Mouse (Mus musculus): ENCODE data around the gene Jpt2.
A peak's percentile ranks its signal among the peaks of the same experiment; 100 is the strongest.
"Not testable (repeated sequence)": the region's sequence is repeated elsewhere in the genome, so short reads cannot be mapped to it uniquely, and the experiment has no call there.

Jpt2 gene

DNA sequence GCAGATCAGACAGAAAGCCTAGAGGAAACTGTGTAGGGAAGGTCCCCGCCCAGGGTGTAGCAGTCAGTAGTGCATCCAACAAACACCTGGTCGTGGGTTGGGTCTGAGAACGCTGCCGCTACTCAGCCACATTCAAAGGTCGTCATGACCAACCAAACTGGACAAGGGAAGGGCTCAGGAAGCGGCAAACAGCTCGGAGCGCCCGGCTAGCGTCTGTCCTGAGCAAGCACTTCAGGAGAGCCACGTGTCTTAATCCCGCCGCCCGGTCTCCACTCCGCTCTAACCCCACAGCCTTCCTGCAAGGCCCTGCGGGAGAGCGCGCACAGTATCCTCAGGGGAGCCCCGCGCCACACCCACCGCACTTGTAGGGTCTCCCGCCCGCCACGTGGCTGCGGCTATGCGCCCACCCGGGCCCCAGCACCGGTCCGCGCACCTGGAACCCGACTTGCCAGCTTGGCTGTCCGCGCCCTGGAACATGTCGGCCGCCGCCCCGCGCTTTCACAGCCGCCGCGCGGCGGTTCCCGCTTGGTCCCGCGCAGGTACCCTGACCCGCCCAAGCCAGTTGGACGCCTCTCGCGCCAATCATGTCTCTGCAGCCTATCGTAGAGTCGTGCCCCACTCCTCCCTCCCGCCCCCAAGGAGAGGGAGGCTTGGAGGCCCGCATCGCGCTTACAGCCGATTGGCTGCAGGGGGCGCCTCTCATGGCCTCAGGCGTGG, at the start of gene Jpt2:
TSS of gene Jpt2 (minus strand) at position 555 of the 717 bp plus-strand sequence.
- DNase-seq (ENCODE audit: low spot score): peak; percentile 99

DNA sequence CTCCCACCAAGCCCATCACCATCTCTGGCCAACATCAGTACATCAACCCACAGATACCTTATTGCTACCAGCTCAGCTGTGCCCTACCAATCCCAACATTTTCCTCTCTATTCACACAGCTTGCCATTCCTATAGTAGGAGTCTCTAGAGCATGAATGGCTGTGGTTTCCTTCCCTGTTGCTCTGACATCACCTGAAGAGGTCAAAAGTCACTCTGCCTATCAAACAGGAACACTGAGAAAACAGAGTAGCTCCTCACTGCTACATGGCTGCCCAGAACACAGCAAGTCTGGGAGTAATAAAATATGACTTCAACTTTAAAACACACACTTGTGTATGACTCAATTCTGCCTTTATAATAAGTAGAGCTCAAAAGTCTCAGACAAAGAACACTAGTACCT, 47.0 kb upstream of the Jpt2 start:
- DNase-seq (ENCODE audit: low spot score): no peak

DNA sequence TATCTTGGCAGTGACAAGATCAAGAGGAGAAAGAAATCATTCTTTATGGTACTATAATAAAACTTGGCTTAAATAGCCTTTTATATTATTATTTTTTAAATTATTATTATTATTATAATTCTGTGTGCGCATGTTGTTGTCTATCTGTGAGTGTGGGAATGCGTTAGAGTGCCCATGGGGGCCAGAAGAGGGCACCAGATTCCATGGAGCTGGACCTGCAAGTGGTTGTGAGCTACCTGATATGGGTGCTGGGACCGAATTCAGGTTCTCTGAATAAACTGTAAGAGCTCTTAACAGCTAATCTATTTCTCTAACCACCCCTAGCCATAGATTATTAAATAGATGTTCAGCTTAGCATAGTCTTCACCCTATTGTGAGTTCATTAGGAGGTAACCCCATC, 44.6 kb upstream of the Jpt2 start:
- no peak for DNase-seq (ENCODE audit: low spot score)

DNA sequence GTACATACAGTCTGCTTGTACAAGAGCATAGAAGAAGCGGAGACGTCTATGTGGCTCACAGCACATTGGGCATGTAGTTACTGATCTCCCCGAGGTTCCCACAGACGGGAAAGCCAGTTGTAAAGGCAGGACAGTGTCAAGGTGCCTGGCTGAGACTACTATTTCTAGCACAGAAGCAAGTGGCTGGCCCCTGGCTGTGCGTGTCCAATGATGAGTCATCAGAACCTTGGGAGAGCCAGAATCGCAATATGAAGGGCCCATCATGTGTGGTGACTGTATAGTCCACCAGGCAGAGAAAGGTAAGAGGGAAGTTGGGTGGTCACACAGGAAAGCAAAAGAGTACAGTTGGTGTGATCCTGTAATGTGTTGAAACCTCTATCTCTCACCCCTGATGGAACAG, 34.2 kb upstream of the Jpt2 start:
- DNase-seq (ENCODE audit: low spot score): no peak

DNA sequence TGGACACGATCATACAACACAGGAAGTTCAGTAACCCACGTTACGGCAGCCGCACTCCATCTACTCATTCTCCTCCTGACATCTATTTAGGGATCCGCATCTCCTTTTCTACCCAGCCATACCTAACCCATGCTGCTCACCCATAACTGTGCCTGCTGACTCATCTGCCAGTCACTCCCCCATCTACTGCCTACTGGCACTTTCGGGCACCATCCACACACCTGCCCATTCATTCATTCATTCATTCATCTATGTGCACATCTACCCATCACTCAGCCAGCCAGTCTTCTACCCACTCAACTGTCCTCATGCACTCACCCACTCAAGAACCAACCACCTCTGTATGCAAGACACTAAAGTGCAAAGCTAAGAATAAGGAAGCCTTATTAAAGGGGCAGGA, 26.7 kb upstream of the Jpt2 start:
- no peak for DNase-seq (ENCODE audit: low spot score)

DNA sequence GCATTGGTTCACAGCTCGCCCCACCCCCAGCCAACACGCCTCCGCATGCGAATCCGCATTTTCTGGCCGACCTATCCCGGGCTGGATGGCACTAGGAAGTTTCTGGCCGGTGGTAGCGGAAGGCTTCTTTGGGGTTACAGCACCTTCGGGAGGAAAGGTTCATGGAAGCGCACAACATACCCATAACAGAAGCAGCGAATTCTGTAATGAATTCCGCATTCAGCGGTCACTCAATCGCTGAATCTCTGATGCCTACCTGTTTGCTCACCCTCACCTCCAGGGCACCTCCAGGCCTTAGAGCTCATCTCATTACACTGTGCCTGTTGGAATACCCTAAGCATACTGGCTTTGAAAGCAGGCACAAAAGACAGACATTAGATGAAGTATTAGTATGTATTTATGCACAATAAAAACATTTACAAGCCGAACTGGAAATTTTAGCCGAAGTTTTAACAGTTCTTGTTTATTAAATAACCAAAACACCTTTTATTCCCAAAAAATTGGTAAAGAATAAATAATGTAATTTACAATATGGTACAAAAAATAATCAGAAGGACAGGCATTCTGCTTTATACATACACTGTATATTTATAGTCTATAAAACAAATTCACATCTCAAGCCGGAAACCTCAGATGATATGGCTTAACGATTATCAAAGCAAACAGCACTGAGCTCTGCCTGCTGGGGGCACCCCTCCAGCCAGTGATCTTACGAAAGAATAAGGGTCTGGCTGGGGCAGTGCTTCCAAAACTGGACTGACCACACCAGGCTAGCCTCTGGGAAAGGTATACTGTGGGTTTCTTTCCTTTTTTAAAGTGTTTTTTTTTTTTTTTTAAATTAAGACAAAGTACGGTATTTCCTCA, 595 bp upstream of the Jpt2 start:
- no peak for DNase-seq (ENCODE audit: low spot score)

DNA sequence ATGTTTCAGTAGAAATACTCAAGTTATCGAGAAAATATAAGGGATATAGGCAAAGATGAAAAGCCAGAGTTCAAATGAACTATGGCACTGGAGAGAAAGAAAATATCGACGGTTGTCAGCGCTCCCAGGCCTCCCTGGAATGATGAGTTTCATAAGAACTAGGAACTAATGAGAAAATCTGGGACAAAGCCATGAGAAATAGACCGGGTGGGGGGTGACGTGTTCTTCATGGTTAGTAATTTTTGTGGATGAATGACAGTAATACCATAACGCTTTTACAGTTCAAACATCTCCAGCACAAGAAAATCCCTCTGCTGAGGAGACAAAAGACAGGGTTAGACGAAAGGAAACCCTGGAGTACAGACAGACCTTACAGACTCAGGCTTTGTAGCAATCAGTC, 1.1 kb downstream of the Jpt2 start:
- DNase-seq (ENCODE audit: low spot score): peak; percentile 60

DNA sequence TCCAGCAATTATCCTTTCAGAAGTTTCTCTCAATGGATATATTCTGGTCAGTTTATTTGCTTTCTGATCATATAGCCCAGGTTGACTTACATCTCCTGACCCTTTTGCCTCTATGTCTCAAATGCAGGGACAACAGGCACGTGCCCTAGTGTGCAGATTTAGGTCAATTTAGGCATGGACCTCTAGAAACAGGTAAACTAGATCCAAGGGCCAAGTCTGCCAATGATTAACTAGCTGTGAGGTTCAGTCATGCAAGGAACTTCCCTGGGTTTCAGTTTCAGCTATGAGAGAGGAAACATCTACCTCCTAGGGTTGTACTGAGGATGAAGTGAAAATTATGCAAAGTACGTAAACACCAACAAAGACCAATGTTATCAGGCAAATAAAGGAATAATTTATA, 7.2 kb downstream of the Jpt2 start:
- no peak for DNase-seq (ENCODE audit: low spot score)

DNA sequence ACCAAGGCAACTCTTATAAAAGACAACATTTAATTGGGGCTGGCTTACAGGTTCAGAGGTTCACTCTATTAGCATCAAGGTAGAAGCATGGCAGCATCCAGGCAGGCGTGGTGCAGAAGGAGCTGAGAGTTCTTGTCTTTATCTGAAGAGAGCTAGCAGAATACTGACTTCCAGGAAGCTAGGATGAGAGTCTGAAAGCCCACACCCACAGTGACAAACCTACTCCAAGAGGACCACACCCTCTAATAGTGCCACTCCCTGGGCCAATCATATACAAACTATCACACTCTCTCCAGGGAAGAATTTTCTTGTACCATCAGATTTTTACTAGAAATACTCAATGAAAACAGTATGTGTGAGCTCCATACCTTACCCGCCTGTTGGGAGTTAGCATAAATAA, 9.8 kb downstream of the Jpt2 start:
- no peak for DNase-seq (ENCODE audit: low spot score)

DNA sequence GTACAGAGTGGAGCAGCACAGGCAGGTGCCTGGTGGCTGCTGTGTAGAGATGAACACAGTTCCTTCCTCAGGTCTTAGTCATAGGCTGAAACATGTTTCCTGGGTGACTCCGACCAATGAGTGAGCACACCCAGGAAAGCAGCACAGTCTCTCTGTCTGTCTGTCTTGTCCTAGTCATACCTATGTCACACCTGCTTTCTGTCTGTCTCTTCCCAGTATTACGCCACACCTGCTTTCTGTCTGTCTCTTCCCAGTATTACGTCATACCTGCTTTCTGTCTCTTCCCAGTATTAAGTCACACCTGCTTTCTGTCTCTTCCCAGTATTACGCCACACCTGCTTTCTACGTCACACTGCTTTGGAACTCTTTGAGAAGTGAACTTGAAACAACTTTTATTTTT, 12.3 kb downstream of the Jpt2 start:
- no peak for DNase-seq (ENCODE audit: low spot score)

DNA sequence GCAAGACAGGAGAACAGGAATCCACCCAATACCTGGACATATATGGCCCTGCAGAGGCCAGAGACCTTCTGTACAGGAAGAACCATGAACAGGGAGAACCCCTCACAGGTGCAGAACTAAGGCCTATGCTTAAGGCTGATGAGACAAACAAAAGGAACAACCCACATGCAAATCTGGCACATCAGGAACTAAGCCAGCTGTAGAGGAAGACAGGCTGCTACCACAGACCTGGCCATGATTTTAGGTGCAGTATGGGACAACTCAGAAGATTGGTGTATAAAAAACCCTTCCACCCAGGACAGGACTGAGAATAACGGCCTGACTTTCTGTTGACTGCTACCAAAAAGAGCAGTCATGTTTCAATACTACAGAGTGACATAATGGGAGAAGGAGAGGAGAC, 16.9 kb downstream of the Jpt2 start:
- not testable (repeated sequence) for DNase-seq (ENCODE audit: low spot score)

DNA sequence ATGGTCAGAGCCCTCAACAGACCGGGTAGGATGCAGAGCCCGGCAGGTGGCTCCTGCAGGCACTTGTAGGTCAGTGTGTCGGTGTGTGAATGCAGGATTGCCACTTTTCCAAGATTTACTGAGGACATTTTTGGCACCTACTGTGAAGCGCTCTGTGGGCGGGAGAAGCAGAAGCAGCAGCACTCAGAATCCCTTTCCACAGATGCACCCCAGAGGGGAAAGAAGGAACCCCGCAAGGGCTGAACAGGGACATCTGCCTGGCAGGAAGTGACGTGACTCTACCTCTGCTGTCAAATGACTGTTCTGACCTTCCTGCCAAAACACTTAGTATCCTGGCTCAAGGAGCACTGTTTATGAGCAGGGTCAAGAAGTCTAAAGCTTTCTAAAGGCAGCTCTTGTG, 17.5 kb downstream of the Jpt2 start:
- DNase-seq (ENCODE audit: low spot score): no peak

DNA sequence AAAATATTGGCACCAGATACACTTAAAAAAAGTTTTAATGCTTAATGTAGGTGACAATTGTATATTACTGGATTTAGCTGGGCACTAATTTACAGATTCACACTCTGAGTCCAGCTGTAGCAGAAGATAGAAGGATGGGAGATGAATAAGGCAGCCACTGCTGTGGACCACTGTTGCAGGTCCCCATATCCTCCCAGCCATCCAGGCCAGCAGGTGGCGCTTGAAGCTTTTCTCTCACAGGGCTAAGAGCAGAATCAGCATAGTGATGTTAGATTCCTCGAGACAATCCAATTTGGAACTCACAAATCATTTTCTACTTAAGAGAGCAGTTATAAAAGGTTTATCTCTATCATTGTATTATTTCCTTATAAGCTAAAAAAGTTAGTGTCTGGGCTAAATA, 18.0 kb downstream of the Jpt2 start:
- DNase-seq (ENCODE audit: low spot score): peak; percentile 28

DNA sequence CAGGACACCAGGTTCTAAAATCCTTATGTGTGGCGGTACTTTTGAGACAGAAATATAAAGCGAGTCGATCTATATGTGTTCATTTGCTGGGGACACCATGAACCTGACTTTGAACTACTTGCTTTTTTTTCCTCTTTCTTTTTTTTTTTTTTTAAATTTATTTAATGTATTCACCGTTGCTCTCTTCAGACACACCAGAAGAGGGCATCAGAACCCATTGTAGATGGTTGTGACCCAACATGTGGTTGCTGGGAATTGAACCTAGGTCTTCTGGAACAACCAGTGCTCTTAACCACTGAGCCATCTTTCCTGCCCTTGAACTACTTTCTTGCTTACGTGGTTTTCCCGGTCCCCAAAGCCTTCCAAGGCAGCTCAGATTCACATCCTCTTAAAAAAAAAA, 23.2 kb downstream of the Jpt2 start:
- DNase-seq (ENCODE audit: low spot score): no peak

DNA sequence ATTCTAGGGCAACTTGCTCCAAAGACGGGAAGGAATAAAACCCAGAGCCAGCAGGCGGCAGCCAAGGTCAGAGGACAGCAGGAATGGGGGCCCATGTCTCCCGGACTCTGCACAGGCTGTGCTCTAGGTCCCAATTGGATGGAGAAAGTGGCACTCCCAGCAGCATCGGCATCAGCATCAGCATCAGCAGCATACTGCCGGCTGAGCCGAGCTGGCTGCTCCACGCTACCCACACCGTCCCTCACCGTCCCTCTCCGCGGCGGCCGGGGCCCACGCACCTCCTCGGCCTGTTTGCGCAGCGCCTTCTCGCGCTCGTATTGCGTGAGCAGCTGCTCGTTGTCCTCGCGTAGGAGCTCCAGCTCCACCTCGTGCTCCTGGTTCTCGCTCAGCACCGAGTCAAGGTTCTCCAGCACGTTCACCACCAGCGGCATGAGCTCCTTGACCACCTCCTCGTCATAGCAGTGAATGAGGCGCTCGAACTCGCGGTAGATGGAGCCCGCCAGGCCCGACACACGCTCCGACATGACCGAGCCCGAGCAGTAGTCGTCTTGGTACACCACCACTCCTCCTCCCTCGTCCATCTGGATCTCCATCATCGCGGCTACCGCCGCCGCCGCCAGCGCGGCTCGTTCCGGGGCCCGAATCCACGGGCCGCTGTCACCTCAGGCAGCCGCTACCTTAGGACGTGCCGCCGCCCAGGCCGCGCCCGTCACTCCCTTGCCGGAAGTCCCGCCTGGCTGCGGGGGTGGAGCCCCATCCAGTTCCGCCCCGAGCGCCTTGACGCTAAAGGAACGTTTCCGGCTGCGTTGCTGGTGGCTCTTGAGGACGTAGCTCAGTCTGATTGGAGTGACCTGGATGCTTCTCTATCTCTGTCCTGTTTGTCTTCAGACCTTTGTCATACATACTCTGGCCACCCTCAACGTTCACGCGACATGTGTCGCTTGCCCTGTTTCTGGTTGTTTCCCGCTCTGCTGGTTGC, 23.9 kb downstream of the Jpt2 start, which contains the start of gene Mapk8ip3:
TSS of gene Mapk8ip3 (minus strand) at position 719 of the 979 bp plus-strand sequence.
- DNase-seq (ENCODE audit: low spot score): peak; percentile 95

DNA sequence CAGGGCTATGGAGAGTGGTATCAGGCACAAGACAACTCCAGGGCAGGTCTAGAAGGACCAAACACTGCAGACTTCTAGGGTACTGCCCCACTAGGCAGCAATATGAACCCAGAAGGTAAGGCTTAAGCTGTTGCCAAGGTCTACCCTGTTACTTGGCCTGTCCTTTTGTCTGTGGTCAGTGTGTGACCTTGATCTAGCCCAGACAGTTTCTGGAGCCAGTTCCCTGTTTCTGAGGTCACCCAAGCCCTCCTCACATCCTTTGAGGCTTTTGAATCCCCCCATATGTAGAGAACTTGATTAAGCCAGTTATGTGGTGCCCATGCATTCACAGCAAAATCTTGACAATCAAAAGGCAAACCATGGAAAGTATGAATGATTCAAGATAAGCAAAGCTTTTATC, 24.8 kb downstream of the Jpt2 start:
- no peak for DNase-seq (ENCODE audit: low spot score)

DNA sequence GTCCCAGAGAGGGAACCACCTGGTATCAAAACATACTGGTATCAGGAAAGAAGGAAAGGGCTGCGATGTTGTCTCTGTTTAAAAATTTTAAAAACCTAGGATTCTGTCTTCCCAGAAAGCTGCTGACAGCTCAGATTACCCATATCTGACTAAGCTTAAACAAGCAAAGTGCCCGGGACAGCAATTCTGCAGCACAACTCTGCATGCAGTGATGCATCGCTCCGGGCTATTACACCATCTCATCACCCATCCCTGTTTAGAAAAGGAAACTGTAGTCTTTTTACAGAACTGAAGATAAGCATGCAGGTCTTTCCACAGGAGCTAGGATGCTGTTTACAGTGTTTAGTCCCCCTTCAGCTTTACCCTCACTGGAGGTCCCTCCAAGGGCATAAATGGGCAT, 25.6 kb downstream of the Jpt2 start:
- DNase-seq (ENCODE audit: low spot score): no peak

DNA sequence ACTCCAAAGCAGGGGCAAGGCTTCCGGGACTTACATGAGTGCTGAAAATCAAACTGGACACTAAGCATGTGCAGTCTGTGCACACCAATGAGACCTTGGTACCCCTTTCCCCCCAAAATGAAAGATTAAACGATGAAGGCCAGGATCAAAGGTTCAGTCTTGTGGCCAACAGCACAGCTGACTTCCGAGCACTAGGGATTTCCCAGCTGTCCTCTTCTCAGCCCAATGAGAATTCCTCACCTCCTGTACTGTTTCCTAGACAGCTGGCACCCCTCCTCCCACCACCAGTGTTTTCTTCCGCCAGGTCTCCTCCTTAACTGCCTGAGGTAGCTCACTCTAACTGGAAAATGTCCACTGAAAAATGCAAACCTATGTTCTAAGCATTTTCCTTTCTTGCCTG, 27.3 kb downstream of the Jpt2 start:
- no peak for DNase-seq (ENCODE audit: low spot score)

DNA sequence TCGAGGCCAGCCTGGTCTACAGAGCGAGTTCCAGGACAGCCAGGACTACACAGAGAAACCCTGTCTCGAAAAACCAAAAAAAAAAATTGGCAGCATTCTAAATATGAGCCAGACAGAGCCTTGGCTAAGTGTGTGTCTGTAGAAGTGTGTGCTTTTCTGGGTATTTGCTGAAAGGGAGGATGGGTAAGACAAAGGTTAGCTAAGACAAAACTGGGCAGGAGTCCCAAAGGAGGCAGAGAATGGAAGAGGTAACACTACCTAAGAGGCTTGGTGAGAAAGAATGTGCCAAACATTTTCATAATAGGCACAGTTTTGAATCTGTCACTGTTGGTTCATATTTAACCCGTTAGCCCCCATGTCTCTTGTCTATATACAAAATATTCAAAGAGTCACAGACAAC, 28.1 kb downstream of the Jpt2 start:
- DNase-seq (ENCODE audit: low spot score): peak; percentile 47

DNA sequence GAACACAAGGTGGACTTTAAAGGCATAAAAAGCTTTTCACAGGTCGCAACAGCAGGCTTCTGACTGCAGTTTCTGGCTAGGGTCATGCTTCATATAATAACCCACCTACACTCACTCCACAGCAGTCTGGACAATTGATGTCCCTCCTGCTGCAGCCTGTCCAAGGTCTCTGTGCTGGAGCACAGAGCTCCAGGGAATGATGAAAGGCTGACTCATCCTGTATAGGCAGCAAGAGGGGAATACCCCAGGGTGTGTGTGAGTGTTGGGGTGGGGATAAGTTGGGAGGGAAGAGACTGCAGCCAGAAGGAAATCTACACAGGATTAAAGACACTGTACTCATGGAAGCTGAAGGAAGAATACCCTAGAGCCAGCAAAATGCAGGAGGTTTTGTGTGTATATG, 31.0 kb downstream of the Jpt2 start:
- no peak for DNase-seq (ENCODE audit: low spot score)

DNA sequence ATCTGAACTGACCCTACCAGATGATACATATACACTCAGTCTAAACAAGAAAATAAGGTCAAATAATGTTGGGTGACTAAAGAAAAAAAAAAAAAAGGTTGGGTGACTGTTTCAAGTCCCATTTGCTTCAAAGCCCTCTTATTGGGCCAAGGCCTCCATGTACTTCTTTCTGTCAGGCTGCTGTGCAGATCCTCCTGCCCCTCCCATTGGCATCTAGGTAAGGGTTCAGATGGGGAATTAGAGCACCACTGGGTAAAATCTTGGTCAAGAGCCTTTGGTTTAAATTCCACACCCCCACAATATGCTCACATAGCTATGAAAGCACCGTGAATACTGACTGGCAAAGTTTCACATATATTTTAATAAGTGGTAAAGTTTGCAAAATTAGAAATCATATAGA, 37.2 kb downstream of the Jpt2 start:
- peak; percentile 50 for DNase-seq (ENCODE audit: low spot score)

DNA sequence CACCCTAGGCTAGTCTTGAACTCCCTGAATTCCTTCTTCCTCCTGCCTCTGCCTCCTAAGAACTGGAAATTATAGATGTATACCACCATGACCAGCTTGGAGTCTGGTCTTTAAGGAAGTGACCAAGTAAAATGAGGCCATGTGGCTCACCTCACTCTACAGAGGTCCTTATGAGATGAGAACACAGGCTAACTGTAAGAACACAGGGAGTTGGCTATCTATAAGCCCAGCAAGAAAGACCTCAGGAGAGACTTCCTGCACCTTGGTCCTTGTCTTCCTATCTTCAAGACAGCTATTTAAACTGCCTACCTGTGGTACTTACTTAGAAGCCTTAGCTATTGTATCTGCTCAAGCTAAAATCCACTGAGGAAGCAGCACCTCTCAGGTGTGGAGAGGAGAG, 46.5 kb downstream of the Jpt2 start:
- no peak for DNase-seq (ENCODE audit: low spot score)
